Mouse (Mus musculus): Measurements from ENCODE around the gene Ccl1.

GRCm38 (mm10) chr11:82183281-82183935 is 122.1 kb downstream of the Ccl1 start:
- no peak for TF ChIP-seq CTCF (conservative IDR thresholded peaks at IDR 0.05; ENCODE audit: low read length)
- TF ChIP-seq POU5F1 (IDR thresholded peaks at IDR 0.05; ENCODE audit: borderline replicate concordance, low read length), result no peak
- TF ChIP-seq NANOG (IDR thresholded peaks at IDR 0.05; ENCODE audit: borderline replicate concordance, low read length), result no peak
